Mouse (Mus musculus) C2C12 (cell line): ENCODE results near the gene Tmem119. TPM values are rescaled to one million over a fixed set of nuclear protein-coding genes. Genes with fewer than 3 reads are reported as not detected.

Source experiments
- H3K27me3 ChIP-seq: one replicate; pipeline ENCODE4 v1.6.1; 2011; ENCODE audit not compliant: control insufficient read depth, insufficient read depth, insufficient read length
- H3K36me3 ChIP-seq: one replicate; pipeline ENCODE4 v1.6.1; 2011; ENCODE audit not compliant: control insufficient read depth, insufficient read depth
- H3K4me3 ChIP-seq: one replicate; pipeline ENCODE4 v1.5.1; 2011; ENCODE audit warnings: mild to moderate bottlenecking, control low read depth; ENCODE audit not compliant: poor library complexity, insufficient read depth, severe bottlenecking
- H3K79me2 ChIP-seq: one replicate; pipeline ENCODE4 v1.6.1; 2011; ENCODE audit not compliant: control insufficient read depth, insufficient read depth
- H3K79me3 ChIP-seq: one replicate; pipeline ENCODE4 v1.6.1; 2011; ENCODE audit warnings: low read depth, control low read depth
- H3ac ChIP-seq: one replicate; pipeline ENCODE3; 2011; ENCODE audit warnings: low read depth; ENCODE audit not compliant: control insufficient read depth, insufficient read length
- CEBPB ChIP-seq: IDR thresholded peaks from one replicate; pipeline ENCODE4 v1.6.1; 2011; ENCODE audit warnings: low read depth, mild to moderate bottlenecking, control low read depth, moderate library complexity
- CTCF ChIP-seq: IDR thresholded peaks from one replicate; pipeline ENCODE4 v1.5.1; 2011; ENCODE audit not compliant: control insufficient read depth, insufficient read depth, insufficient read length
- FOSL1 ChIP-seq: IDR thresholded peaks from one replicate; pipeline ENCODE4 v1.8.0; 2011; ENCODE audit warnings: mild to moderate bottlenecking, low read length; ENCODE audit not compliant: poor library complexity, insufficient read depth, severe bottlenecking
- MAX ChIP-seq: IDR thresholded peaks from one replicate; pipeline ENCODE4 v1.6.1; 2011; ENCODE audit warnings: mild to moderate bottlenecking, control low read depth
- MYOD1 ChIP-seq: IDR thresholded peaks from one replicate; pipeline ENCODE4 v1.6.1; 2011; ENCODE audit warnings: low read depth; ENCODE audit not compliant: control insufficient read depth, insufficient read length
- MYOG ChIP-seq: IDR thresholded peaks from one replicate; pipeline ENCODE4 v1.6.1; 2011; ENCODE audit not compliant: control insufficient read depth, insufficient read length; ENCODE audit errors: extremely low read depth
- USF1 ChIP-seq: IDR thresholded peaks from one replicate; pipeline ENCODE4 v1.6.1; 2011; ENCODE audit warnings: low read depth, mild to moderate bottlenecking, control low read depth, moderate library complexity
- polyA plus RNA-seq: library from polyadenylated mRNA; unstranded; fragments of >200 nt; fragmentation: generic; extraction: Trizol; gene quantifications from one replicate; pipeline ENCODE4 v1.2.1, GENCODE M21; 2012; ENCODE audit warnings: missing spikeins

Tmem119 gene
- polyA plus RNA-seq, 1 experiment = 127 TPM

DNA sequence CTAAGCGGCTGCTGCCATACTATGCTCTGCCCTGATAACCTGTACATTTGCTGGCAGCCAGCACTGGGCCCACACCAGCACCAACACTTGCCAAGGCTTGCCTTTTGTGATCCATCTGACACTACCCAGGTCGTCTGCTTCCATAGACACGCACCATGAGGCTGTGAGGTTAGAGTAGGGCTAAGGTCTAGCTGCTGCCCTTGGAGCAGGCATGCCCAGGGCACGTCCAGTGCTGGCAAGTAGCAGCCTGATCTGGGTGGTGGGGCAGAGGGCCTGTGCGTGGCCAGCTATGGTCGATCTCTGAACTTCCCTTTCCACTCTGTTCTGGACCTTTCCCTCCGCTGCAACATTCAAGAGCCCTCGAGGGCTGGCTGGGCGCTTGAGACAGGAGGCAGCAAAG, 42.6 kb upstream of the Tmem119 start:
- Histone ChIP-seq H3ac (no peak overlapping the region), H3K79me3 (no peaks in the 10 kb centered on the region), H3K79me2 (no peaks in the 10 kb centered on the region), H3K36me3 (peaks cover 65% of the 10 kb centered on the region), H3K27me3 (no peaks in the 10 kb centered on the region), H3K4me3 (no peak overlapping the region)
- TF ChIP-seq MAX = no peak
- no peak for TF ChIP-seq USF1
- TF ChIP-seq MYOG = no peak
- no peak for TF ChIP-seq FOSL1
- TF ChIP-seq CEBPB = no peak
- TF ChIP-seq MYOD1 = no peak
- TF ChIP-seq CTCF = no peak

DNA sequence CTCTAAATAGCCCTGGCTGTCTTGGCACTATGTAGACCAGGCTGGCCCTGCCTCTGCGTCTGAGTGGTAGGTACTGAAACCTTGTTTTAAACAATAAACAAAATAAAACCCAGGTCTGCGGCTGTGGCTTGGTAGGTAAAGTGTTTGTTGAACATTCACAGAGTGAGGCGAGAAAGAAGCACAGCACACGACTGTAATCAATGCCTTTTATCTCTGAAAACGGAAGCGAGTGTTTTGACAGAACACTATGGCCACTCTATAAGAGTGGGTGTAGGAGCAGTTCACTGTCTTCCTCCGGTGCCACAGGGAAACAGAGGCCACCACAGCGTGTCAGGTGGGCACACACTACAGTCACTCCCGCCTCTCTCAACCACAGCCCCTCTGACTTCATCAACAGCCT, 41.9 kb upstream of the Tmem119 start:
- Histone ChIP-seq H3K79me2 (no peaks in the 10 kb centered on the region), H3K79me3 (no peaks in the 10 kb centered on the region), H3K36me3 (peaks cover 62% of the 10 kb centered on the region), H3K4me3 (no peak overlapping the region), H3ac (no peak overlapping the region), H3K27me3 (no peaks in the 10 kb centered on the region)
- TF ChIP-seq MYOG = no peak

DNA sequence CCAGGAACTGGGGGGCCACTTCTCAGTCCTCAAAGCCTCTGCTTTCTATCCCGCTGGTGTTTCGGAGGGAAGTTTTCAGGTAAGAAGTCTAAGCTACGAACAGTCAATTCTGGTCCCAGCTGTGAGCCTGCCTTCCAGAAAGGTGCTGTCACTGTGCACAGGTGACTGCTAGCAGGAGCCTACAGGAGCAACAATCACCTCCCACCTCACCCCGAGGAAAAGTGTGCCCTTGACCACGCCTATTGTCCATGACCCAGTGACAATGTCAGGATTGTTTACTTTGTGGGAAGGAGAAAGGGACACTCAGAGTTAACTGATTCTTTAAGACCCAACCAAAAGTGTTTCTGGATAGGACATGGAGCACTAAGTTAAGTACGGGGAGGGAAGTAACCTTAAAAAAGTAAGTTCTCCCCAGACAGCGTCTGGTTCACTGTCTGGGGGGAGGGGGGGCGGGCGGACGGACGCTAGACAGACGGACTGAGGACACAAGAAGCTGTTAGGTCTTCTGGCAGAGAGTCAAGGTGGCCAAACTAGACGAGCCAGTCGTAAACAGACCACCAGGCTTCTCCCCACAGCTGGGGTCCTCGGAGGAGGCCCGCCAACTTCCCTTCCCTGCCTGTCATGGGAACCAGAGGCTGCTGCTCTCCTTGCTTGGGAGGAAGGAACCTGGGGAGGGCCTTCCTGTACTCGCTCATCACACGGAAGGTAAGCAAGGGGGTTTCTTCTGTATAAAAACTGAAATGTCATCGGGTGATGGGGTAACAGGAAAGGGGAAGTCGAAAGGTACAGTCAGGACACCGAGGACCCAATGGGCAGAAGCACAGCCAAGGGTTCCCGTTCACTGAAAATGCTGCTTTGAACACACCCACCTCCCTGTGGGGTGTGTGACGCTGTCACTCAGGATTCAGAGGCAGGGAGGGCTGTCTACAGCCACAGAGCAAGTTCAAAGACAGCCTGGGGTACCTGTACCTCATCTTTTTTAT, 41.2 kb upstream of the Tmem119 start:
- H3K79me2 ChIP-seq = no peaks in the 10 kb centered on the region
- H3K79me3 ChIP-seq = no peaks in the 10 kb centered on the region
- H3K27me3 ChIP-seq = no peaks in the 10 kb centered on the region
- H3ac ChIP-seq = no peak overlapping the region
- TF ChIP-seq MYOD1 = no peak
- H3K36me3 ChIP-seq = peaks cover 60% of the 10 kb centered on the region
- H3K4me3 ChIP-seq = no peak overlapping the region

DNA sequence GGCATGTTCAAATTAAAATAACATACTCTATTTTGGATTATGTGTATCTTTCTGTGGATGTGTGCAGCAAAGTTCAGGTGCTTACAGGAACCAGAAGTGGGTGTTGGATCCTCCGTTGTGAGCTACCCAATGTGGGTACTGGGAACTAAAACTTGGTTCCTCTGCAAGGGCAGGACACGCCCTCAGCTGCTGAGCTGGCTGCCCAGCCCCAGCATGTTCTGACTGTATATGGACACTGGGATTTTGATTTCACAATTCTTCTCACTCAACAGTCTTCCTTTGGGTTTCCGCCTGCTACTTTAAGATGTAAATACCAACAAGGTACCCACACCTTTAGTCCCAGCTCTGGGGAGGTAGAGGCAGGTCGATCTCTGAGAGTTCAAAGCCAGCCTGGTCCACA, 40.1 kb upstream of the Tmem119 start:
- no peak overlapping the region for H3ac ChIP-seq
- H3K27me3 ChIP-seq = no peaks in the 10 kb centered on the region
- H3K79me3 ChIP-seq = no peaks in the 10 kb centered on the region
- TF ChIP-seq USF1 = no peak
- no peak for TF ChIP-seq FOSL1
- no peak for TF ChIP-seq CTCF
- no peak for TF ChIP-seq MAX
- no peak for TF ChIP-seq MYOG
- no peak for TF ChIP-seq MYOD1
- TF ChIP-seq CEBPB = no peak
- no peak overlapping the region for H3K4me3 ChIP-seq
- H3K36me3 ChIP-seq = peaks cover 49% of the 10 kb centered on the region
- H3K79me2 ChIP-seq = no peaks in the 10 kb centered on the region

DNA sequence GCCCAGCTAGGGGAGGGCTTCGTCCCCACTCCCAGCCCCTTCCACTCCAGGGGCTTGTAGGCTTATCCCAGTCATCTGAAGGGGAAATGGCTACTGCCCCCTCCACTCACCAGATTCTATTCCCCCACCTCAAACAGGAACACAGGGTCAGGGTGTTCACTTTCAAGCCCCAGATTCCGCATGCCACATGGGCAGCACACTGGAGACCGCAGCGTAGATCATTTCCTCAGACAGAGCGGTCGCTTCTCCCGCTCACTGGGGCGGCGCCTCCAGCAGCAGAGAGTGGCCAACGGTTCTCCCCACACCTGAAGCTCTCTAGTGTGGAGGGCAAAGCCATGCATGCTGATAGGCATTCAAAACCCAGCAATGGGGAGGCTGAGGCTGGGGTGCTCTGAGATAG, 36.6 kb upstream of the Tmem119 start:
- peaks cover 15% of the 10 kb centered on the region for H3K36me3 ChIP-seq
- no peaks in the 10 kb centered on the region for H3K79me2 ChIP-seq
- H3ac ChIP-seq = no peak overlapping the region
- no peaks in the 10 kb centered on the region for H3K27me3 ChIP-seq
- no peaks in the 10 kb centered on the region for H3K79me3 ChIP-seq
- TF ChIP-seq USF1 (no peak), MAX (no peak), CTCF (no peak), MYOD1 (no peak), FOSL1 (no peak), CEBPB (no peak), MYOG (no peak)
- no peak overlapping the region for H3K4me3 ChIP-seq

DNA sequence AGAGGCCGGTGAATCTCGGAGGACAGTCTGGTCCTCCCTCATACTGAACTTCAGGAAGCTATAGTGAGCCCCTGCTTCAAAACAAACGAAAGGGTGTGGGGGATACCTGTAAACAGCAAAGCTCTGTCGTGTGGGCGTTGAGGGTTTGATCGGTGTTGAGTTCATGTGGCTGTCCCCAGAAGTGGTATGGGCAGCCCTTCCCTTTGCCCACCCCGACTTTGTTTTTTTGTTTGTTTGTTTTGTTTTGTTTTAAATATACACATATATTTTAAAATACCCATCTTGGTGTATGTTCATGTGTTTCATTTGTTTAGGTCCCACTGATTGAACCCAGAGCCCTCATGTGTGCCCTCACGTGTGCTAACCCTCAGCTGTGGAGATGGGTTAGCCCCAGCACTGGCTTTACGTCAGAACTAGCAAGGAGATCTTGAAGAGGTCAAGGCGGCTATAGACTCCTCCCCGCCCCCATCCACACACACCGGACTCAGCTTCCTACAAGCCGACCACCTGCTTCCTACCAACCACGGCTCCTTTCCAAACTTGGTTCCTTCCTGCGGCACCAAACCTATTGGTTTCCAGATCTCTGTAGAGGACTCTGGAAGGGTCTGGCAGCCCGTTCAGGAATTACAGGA, 33.1 kb upstream of the Tmem119 start:
- Histone ChIP-seq H3K27me3 (no peaks in the 10 kb centered on the region), H3K79me2 (no peaks in the 10 kb centered on the region), H3K36me3 (no peaks in the 10 kb centered on the region), H3K4me3 (no peak overlapping the region), H3K79me3 (no peaks in the 10 kb centered on the region), H3ac (no peak overlapping the region)
- no peak for TF ChIP-seq MYOG
- no peak for TF ChIP-seq MYOD1
- no peak for TF ChIP-seq CEBPB
- TF ChIP-seq MAX = no peak
- no peak for TF ChIP-seq CTCF
- TF ChIP-seq FOSL1 = no peak
- no peak for TF ChIP-seq USF1
